Mouse (Mus musculus): Measurements from ENCODE around the gene Otud7b. TPM values are rescaled to one million over a fixed set of nuclear protein-coding genes. Genes with fewer than 3 reads are reported as not detected.

Gene Otud7b
- polyA plus RNA-seq, 1 experiment from 2014 or later: 10.8 TPM

DNA sequence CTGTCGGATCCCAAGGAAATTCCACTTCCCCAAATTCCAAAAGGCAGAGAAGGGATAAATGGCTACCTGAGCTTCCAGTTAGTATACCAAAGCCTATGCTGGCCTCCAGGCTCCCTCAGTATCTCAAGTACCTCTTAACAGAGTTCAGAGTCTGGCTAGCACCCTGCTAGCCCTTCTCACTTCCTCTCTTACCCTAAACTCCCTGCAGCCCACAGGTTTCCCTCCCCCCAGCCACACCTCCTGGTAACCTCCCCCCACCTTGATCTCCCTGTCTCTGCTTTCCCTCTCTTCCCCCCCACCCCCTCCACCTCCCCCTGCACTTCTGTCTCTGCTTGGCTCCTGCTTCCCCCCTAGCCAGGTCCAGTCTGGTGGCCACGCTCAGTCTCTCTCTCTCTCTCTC, 95.4 kb downstream of the Otud7b start:
- no peak overlapping the region for H3K9ac ChIP-seq (ENCODE audit: low read depth, low read length)
- no peaks in the 10 kb centered on the region for H3K9me3 ChIP-seq (ENCODE audit: control insufficient read depth, low read length)
- H3K27me3 ChIP-seq (ENCODE audit: control insufficient read depth, insufficient read depth, low read length): no peaks in the 10 kb centered on the region
- no peaks in the 10 kb centered on the region for H3K36me3 ChIP-seq (ENCODE audit: control insufficient read depth, insufficient read depth, low read length)
- DNase-seq (ENCODE audit: low spot score) (no peak), ATAC-seq (ENCODE audit: low FRiP score) (no peak)
- WGBS: 69% methylated on average over 2 of the region's 2 CpGs
- no peak overlapping the region for H3K4me3 ChIP-seq (ENCODE audit: low read depth, low read length)
- peaks cover 4% of the 10 kb centered on the region; the same call in 1 of the 2 replicates for H3K4me1 ChIP-seq (replicated peaks; ENCODE audit: control insufficient read depth, insufficient read depth, low read length)
- H3K27ac ChIP-seq (ENCODE audit: low read depth, low read length): no peak overlapping the region
- no peak overlapping the region for H3K4me2 ChIP-seq (replicated peaks; ENCODE audit: low read depth, low read length)

DNA sequence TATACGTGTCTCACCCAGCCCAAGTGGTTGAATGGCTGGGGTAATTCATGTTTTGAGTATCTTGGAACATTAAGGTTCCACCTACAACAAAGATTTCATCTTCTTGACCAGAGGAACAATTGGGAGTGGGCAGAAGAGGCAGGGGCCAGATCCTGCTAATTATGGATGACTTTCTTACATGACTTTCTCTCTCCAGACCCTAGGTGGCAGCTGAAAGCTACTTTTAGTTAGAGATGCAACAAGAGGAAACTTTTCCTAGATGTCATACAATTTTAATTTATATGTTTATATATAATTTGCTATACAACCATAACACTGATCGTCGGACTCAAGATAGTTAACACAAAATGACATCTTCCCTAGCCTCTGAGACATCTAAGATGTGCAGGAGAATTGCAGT, 103.5 kb downstream of the Otud7b start:
- H3K9me3 ChIP-seq (ENCODE audit: control insufficient read depth, low read length): no peaks in the 10 kb centered on the region
- ATAC-seq (ENCODE audit: low FRiP score) (no peak), DNase-seq (ENCODE audit: low spot score) (no peak)
- H3K4me2 ChIP-seq (replicated peaks; ENCODE audit: low read depth, low read length): no peak overlapping the region
- H3K4me3 ChIP-seq (ENCODE audit: low read depth, low read length): no peak overlapping the region
- no peaks in the 10 kb centered on the region for H3K27me3 ChIP-seq (ENCODE audit: control insufficient read depth, insufficient read depth, low read length)
- WGBS: 87% methylated on average over 3 of the region's 3 CpGs
- H3K9ac ChIP-seq (ENCODE audit: low read depth, low read length): no peak overlapping the region
- H3K27ac ChIP-seq (ENCODE audit: low read depth, low read length): no peak overlapping the region
- H3K4me1 ChIP-seq (replicated peaks; ENCODE audit: control insufficient read depth, insufficient read depth, low read length): no peaks in the 10 kb centered on the region
- no peaks in the 10 kb centered on the region for H3K36me3 ChIP-seq (ENCODE audit: control insufficient read depth, insufficient read depth, low read length)

DNA sequence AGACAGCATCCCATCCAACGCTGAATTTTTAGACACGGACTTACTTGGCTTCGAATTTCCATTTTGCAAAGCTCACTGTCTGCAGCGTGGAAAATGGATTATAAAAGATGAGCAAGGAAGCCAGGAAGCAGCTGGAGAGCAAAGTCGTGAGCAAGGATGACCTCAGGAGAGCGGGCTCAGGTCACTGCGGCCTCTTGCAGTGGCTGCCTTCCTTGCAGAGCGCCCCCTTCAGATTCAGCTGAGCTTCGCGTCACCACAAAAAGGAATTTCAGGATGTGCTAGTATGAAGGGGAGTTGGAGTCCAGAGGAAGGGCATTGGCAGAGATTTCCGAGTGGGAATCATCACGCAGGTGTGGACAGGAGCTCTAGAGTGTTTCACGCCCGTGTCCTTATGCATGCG, 104.9 kb downstream of the Otud7b start:
- WGBS: 22% methylated on average over 15 of the region's 15 CpGs
- no peak overlapping the region for H3K27ac ChIP-seq (ENCODE audit: low read depth, low read length)

More for the DNA sequence above, 104.9 kb downstream of the Otud7b start:
- Histone ChIP-seq H3K4me2 (replicated peaks; ENCODE audit: low read depth, low read length) (no peak overlapping the region), H3K36me3 (ENCODE audit: control insufficient read depth, insufficient read depth, low read length) (no peaks in the 10 kb centered on the region), H3K4me3 (ENCODE audit: low read depth, low read length) (no peak overlapping the region), H3K27me3 (ENCODE audit: control insufficient read depth, insufficient read depth, low read length) (no peaks in the 10 kb centered on the region), H3K4me1 (replicated peaks; ENCODE audit: control insufficient read depth, insufficient read depth, low read length) (no peaks in the 10 kb centered on the region), H3K9me3 (ENCODE audit: control insufficient read depth, low read length) (no peaks in the 10 kb centered on the region), H3K9ac (ENCODE audit: low read depth, low read length) (no peak overlapping the region)
- DNase-seq (ENCODE audit: low spot score) (peak; percentile 22), ATAC-seq (ENCODE audit: low FRiP score) (no peak)

Other genes with a start within 250 kb of the Otud7b start
- 60.8 and 69.9 TPM in 2 replicates for gene Prpf3, start 248.6 kb upstream of the Otud7b start, polyA plus RNA-seq (2014; fragmentation: Nextera tagmentation; extraction: Ambion mirVana)
- gene Mrps21, start 233.0 kb upstream of the Otud7b start, polyA plus RNA-seq (2014; fragmentation: Nextera tagmentation; extraction: Ambion mirVana): 329 and 340 TPM in 2 replicates
- gene Ciart, start 222.3 kb upstream of the Otud7b start, polyA plus RNA-seq (2014; fragmentation: Nextera tagmentation; extraction: Ambion mirVana): 4.7 and 6.5 TPM in 2 replicates
- 11.0 and 11.2 TPM in 2 replicates for gene BC028528, start 212.5 kb upstream of the Otud7b start, polyA plus RNA-seq (2014; fragmentation: Nextera tagmentation; extraction: Ambion mirVana)
- 28.5 and 34.0 TPM in 2 replicates for gene Aph1a, start 210.6 kb upstream of the Otud7b start, polyA plus RNA-seq (2014; fragmentation: Nextera tagmentation; extraction: Ambion mirVana)
- 26.5 and 27.8 TPM in 2 replicates for gene Car14, start 199.8 kb upstream of the Otud7b start, polyA plus RNA-seq (2014; fragmentation: Nextera tagmentation; extraction: Ambion mirVana)
- gene Anp32e, start 175.3 kb upstream of the Otud7b start, polyA plus RNA-seq (2014; fragmentation: Nextera tagmentation; extraction: Ambion mirVana): 114 and 133 TPM in 2 replicates
- gene Plekho1, start 108.5 kb upstream of the Otud7b start, polyA plus RNA-seq (2014; fragmentation: Nextera tagmentation; extraction: Ambion mirVana): 70.0 and 73.7 TPM in 2 replicates
- 27.4 and 27.9 TPM in 2 replicates for gene Vps45, start 46.1 kb upstream of the Otud7b start, polyA plus RNA-seq (2014; fragmentation: Nextera tagmentation; extraction: Ambion mirVana)
- gene Mtmr11, start 57.5 kb downstream of the Otud7b start, polyA plus RNA-seq (2014; fragmentation: Nextera tagmentation; extraction: Ambion mirVana): 14.1 and 16.0 TPM in 2 replicates
- 187 and 199 TPM in 2 replicates for gene Sf3b4, start 67.8 kb downstream of the Otud7b start, polyA plus RNA-seq (2014; fragmentation: Nextera tagmentation; extraction: Ambion mirVana)
- gene Sv2a, start 76.6 kb downstream of the Otud7b start, polyA plus RNA-seq (2014; fragmentation: Nextera tagmentation; extraction: Ambion mirVana): 10.8 and 13.0 TPM in 2 replicates
- gene Bola1, start 115.2 kb downstream of the Otud7b start, polyA plus RNA-seq (2014; fragmentation: Nextera tagmentation; extraction: Ambion mirVana): 73.3 and 77.6 TPM in 2 replicates
- 1.4 and 3.0 TPM in 2 replicates for gene Hist2h2ab, start 115.3 kb downstream of the Otud7b start, polyA plus RNA-seq (2014; fragmentation: Nextera tagmentation; extraction: Ambion mirVana)
- 9.6 and 12.7 TPM in 2 replicates for gene Hist2h2ac, start 116.4 kb downstream of the Otud7b start, polyA plus RNA-seq (2014; fragmentation: Nextera tagmentation; extraction: Ambion mirVana)
- 7.4 and 7.7 TPM in 2 replicates for gene Hist2h2be, start 116.6 kb downstream of the Otud7b start, polyA plus RNA-seq (2014; fragmentation: Nextera tagmentation; extraction: Ambion mirVana)
- gene Hist2h3c2, start 134.6 kb downstream of the Otud7b start, polyA plus RNA-seq (2014; fragmentation: Nextera tagmentation; extraction: Ambion mirVana): 8.4 and 10.0 TPM in 2 replicates
- gene Hist2h2aa2, start 135.7 kb downstream of the Otud7b start, polyA plus RNA-seq (2014; fragmentation: Nextera tagmentation; extraction: Ambion mirVana): 61.8 and 63.0 TPM in 2 replicates
- gene Hist2h2aa1, start 141.0 kb downstream of the Otud7b start, polyA plus RNA-seq (2014; fragmentation: Nextera tagmentation; extraction: Ambion mirVana): 11.8 and 14.6 TPM in 2 replicates
- 0.64 and 0.90 TPM in 2 replicates for gene Hist2h3c1, start 142.2 kb downstream of the Otud7b start, polyA plus RNA-seq (2014; fragmentation: Nextera tagmentation; extraction: Ambion mirVana)
- gene Hist2h4, start 158.8 kb downstream of the Otud7b start, polyA plus RNA-seq (2014; fragmentation: Nextera tagmentation; extraction: Ambion mirVana): 4.2 and 5.8 TPM in 2 replicates
- 61.9 and 71.6 TPM in 2 replicates for gene Hist2h3b, start 164.1 kb downstream of the Otud7b start, polyA plus RNA-seq (2014; fragmentation: Nextera tagmentation; extraction: Ambion mirVana)
- gene Hist2h2bb, start 165.2 kb downstream of the Otud7b start, polyA plus RNA-seq (2014; fragmentation: Nextera tagmentation; extraction: Ambion mirVana): 15.2 and 16.9 TPM in 2 replicates
- 1.3 and 1.9 TPM in 2 replicates for gene Fcgr1, start 189.4 kb downstream of the Otud7b start, polyA plus RNA-seq (2014; fragmentation: Nextera tagmentation; extraction: Ambion mirVana)